Comparison of ENCODE assay signal across 35 mouse cellular contexts in genomic region chr17:80925554-80925953, GRCm38 (mm10). TPM values are rescaled to one million over a fixed set of nuclear protein-coding genes. Genes with fewer than 3 reads are reported as not detected.
"Had no signal": no experiment of that assay in that cellular context is flagged by ENCODE, and none has a peak within 500 bp of the region (broad histone marks: within the 10 kb centered on the region; RNA-seq: fewer than 3 reads in every experiment).

No protein-coding gene starts in this region.

- H3K9me3 ChIP-seq: heart, embryonic 10.5 days; heart, embryonic 13.5 days; heart, embryonic 15.5 days; hindbrain, embryonic 10.5 days; hindbrain, embryonic 12.5 days; hindbrain, embryonic 13.5 days; hindbrain, embryonic 15.5 days; intestine, embryonic 15.5 days; kidney, embryonic 15.5 days had no signal

- ATAC-seq: hindbrain, embryonic 16.5 days; hindbrain, postnatal 0 days; inflammation-experienced regulatory T-cells, adult 6 months; intestine, embryonic 15.5 days; intestine, embryonic 16.5 days; intestine, postnatal 0 days had no signal

- H3K9ac ChIP-seq: heart, embryonic 13.5 days; heart, embryonic 15.5 days; hindbrain, embryonic 12.5 days; hindbrain, embryonic 13.5 days; hindbrain, embryonic 14.5 days; hindbrain, embryonic 15.5 days; intestine, embryonic 15.5 days; kidney, embryonic 15.5 days had no signal

- H3K27me3 ChIP-seq: heart, embryonic 13.5 days; heart, embryonic 15.5 days; hindbrain, embryonic 12.5 days; hindbrain, embryonic 13.5 days; hindbrain, embryonic 15.5 days; intestine, embryonic 15.5 days; kidney, embryonic 15.5 days had no signal

- H3K36me3 ChIP-seq: heart, embryonic 10.5 days; heart, embryonic 13.5 days; heart, embryonic 15.5 days; hindbrain, embryonic 10.5 days; hindbrain, embryonic 12.5 days; hindbrain, embryonic 13.5 days; hindbrain, embryonic 15.5 days; intestine, embryonic 15.5 days; kidney, embryonic 15.5 days had no signal

- H3K4me2 ChIP-seq: heart, embryonic 11.5 days; heart, embryonic 13.5 days; heart, embryonic 15.5 days; hindbrain, embryonic 12.5 days; hindbrain, embryonic 13.5 days; hindbrain, embryonic 14.5 days; hindbrain, embryonic 15.5 days; intestine, embryonic 15.5 days; kidney, embryonic 15.5 days had no signal

- H3K4me1 ChIP-seq: heart, embryonic 10.5 days; heart, embryonic 15.5 days; hindbrain, embryonic 10.5 days; hindbrain, embryonic 12.5 days; intestine, embryonic 15.5 days had no signal

- H3K27ac ChIP-seq: heart, embryonic 10.5 days; heart, embryonic 13.5 days; heart, embryonic 15.5 days; hindbrain, embryonic 10.5 days; hindbrain, embryonic 12.5 days; hindbrain, embryonic 13.5 days; hindbrain, embryonic 14.5 days; hindbrain, embryonic 15.5 days; hindbrain, postnatal 0 days; intestine, embryonic 15.5 days; kidney, embryonic 15.5 days; kidney, postnatal 0 days; layer of hippocampus, adult 2 months had no signal

- H3K4me3 ChIP-seq: heart, embryonic 10.5 days; heart, embryonic 13.5 days; heart, embryonic 15.5 days; hindbrain, embryonic 10.5 days; hindbrain, embryonic 12.5 days; hindbrain, embryonic 13.5 days; hindbrain, embryonic 15.5 days; intestine, embryonic 15.5 days; kidney, embryonic 15.5 days; layer of hippocampus, adult 2 months had no signal

- DNase-seq: heart, postnatal 10 days; heart, postnatal 14 days; heart, postnatal 36 days; heart, postnatal 4 days; kidney, adult 11 months; kidney, adult 18-20 months; kidney, adult 2 months; kidney, adult 8-10 months; kidney, adult 9 months; kidney, postnatal 10 days; kidney, postnatal 14 days; kidney, postnatal 25 days; kidney, postnatal 36 days; kidney, postnatal 4 days; layer of hippocampus, adult 9-11 months; layer of hippocampus, postnatal 36 days had no signal

RNA-seq across cellular contexts. Expression of gene Tmem178, which starts 18.9 kb away (rescaled TPM):
- total RNA-seq: hematopoietic stem cell, adult 5-6 weeks had no signal
- polyA plus RNA-seq: inflammation-experienced regulatory T-cells, adult 6 months had no signal
